Mouse (Mus musculus) MEL (cell line): Measurements from ENCODE around the gene Gipr.

Experiments used
- CTCF ChIP-seq, 3 experiments: IDR thresholded peaks in 2 of 3; conservative IDR thresholded peaks in 1 of 3; 2 replicates each; pipeline ENCODE4 v1.5.1; 2011 to 2012; ENCODE audit warnings: low read length in 3 of 3, low read depth in 2 of 3, mild to moderate bottlenecking in 2 of 3, improper control_type of control experiment in 1 of 3, inconsistent platforms in 1 of 3, mixed read lengths in 1 of 3, moderate library complexity in 1 of 3; ENCODE audit not compliant: control insufficient read depth in 1 of 3, insufficient read depth in 1 of 3, poor library complexity in 1 of 3, severe bottlenecking in 1 of 3
- E2F4 ChIP-seq: IDR thresholded peaks from 2 replicates; pipeline ENCODE4 v1.6.1; 2011; ENCODE audit warnings: low read depth, low read length, improper control_type of control experiment, borderline replicate concordance
- EP300 ChIP-seq, 2 experiments: IDR thresholded peaks; 2 replicates each; pipeline ENCODE4 v1.6.1; 2011; ENCODE audit warnings: improper control_type of control experiment in 2 of 2, low read length in 2 of 2, low read depth in 1 of 2, mild to moderate bottlenecking in 1 of 2
- GABPA ChIP-seq: IDR thresholded peaks from 2 replicates; pipeline ENCODE4 v1.6.1; 2012; ENCODE audit warnings: low read depth, mild to moderate bottlenecking, inconsistent platforms, low read length, improper control_type of control experiment, moderate library complexity
- MAZ ChIP-seq: IDR thresholded peaks from 2 replicates; pipeline ENCODE4 v1.6.1; 2012; ENCODE audit warnings: low read depth, mild to moderate bottlenecking, inconsistent platforms, low read length, improper control_type of control experiment
- POLR2A ChIP-seq, 2 experiments: IDR thresholded peaks; 2 replicates each; pipeline ENCODE4 v1.6.1; 2011 to 2012; ENCODE audit warnings: low read length in 2 of 2, mild to moderate bottlenecking in 2 of 2, control low read depth in 1 of 2, improper control_type of control experiment in 1 of 2, low read depth in 1 of 2, moderate library complexity in 1 of 2; ENCODE audit not compliant: control insufficient read depth in 1 of 2, insufficient read depth in 1 of 2, poor library complexity in 1 of 2

DNA sequence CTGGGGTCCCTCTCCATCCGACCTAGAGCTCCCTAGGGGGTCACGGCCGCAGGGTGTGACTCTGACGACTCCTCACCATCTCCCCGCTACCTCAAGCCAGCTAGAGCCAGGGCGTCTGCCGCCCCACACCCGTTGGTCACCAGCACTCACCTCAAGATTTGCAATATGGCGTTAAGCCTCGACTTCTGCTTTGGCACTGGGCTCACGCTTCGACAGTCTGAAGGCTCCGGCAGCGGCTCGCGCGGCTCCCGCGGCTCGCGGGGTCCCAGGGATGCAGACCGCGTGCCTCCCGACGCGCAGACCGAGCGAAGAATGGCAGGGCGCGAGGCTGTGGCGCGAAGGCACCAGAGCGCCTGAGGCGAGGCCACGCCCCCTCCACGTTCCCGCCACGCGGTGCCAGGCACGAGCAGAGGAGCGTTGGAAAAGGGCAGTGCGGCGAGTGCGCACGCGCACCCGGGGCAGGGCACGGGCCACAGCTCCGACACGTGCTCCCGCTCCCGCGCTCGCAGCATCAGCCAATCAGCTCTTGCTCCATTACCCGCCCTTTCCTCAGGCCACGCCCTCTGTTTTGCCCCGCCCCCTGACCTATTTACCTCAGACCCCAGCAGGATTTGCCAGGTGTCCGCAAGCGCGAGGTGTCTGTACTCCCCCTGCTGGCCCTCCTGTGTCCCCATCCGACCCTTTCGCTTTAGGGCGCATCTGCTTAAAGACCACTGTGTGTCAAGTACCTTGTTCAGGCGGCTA lies 47.7 kb downstream of the Gipr start, which contains the start of gene Gm4969:
- TF ChIP-seq E2F4 (no peak), EP300 (IDR thresholded peaks at IDR 0.05; ENCODE audit: low read depth in 1 of 2, low read length in 2 of 2) (no peak), CTCF (IDR thresholded peaks at IDR 0.05 in 2 of 3, conservative IDR thresholded peaks at IDR 0.05 in 1 of 3; ENCODE audit: control insufficient read depth in 1 of 3, insufficient read depth in 1 of 3, low read depth in 2 of 3, low read length in 3 of 3, poor library complexity in 1 of 3, severe bottlenecking in 1 of 3) (no peak), GABPA (no peak), POLR2A (IDR thresholded peaks at IDR 0.05; ENCODE audit: control insufficient read depth in 1 of 2, insufficient read depth in 1 of 2, low read depth in 1 of 2, low read length in 2 of 2, poor library complexity in 1 of 2) (no peak), MAZ (no peak)
